14 mouse cellular contexts compared by ENCODE assay signal in the genomic region with DNA sequence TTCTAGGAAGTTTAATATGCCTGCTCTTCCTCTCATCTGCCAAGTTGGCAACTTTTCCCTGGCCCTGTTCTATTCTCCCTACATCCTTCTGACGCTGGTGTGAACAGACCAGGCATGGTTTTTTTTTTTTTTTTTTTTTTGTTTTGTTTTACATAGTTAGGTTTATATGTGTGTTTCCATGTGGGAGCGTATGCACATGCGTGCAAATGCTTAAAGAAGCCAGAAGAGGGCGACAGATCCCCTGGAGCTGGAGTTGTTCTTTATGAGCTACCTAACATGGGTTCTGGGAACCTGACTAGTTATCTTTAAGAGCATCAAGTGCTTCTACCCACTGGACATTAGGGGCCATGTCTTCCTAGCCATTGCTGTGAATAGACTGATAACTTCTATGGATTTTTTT.
DNase-seq lines count a peak whose midpoint lies in the region; ATAC-seq and TF ChIP-seq lines count a peak whose summit lies in the region.
"Had no signal": no experiment of that assay in that cellular context is flagged by ENCODE, and none has a peak within 500 bp of the region (broad histone marks: within the 10 kb centered on the region; RNA-seq: fewer than 3 reads in every experiment).

No protein-coding gene starts in this region.

- no peak for ATAC-seq in kidney, postnatal 0 days (replicated peaks; ENCODE audit: low FRiP score, low read depth)
- peak; percentile 63 for ATAC-seq in granulocyte monocyte progenitor cell, adult 5-6 weeks (replicated peaks; ENCODE audit: poor library complexity, severe bottlenecking)
- no peak for ATAC-seq in hindbrain, embryonic 13.5 days (ENCODE audit: low FRiP score)

- H3K27ac ChIP-seq in kidney, postnatal 0 days, result no peak overlapping the region
- H3K27ac ChIP-seq in hindbrain, embryonic 13.5 days, result no peak overlapping the region
- H3K27ac ChIP-seq: hindbrain, embryonic 14.5 days; liver, embryonic 15.5 days had no signal

- H3K4me1 ChIP-seq in kidney, postnatal 0 days (replicated peaks; ENCODE audit: insufficient read depth, low read length), result no peaks in the 10 kb centered on the region
- H3K4me1 ChIP-seq in E14TG2a.4 (replicated peaks; ENCODE audit: low read depth, low read length), result no peaks in the 10 kb centered on the region
- no peaks in the 10 kb centered on the region for H3K4me1 ChIP-seq in hindbrain, embryonic 13.5 days (replicated peaks)
- H3K4me1 ChIP-seq: liver, embryonic 15.5 days; megakaryocyte, embryonic 14.5 days had no signal

- H3K4me3 ChIP-seq in kidney, postnatal 0 days (replicated peaks; ENCODE audit: low read depth, low read length), result no peak overlapping the region
- no peak overlapping the region for H3K4me3 ChIP-seq in E14TG2a.4 (replicated peaks; ENCODE audit: low read length)
- no peak overlapping the region for H3K4me3 ChIP-seq in hindbrain, embryonic 13.5 days
- H3K4me3 ChIP-seq: liver, embryonic 15.5 days; megakaryocyte, embryonic 14.5 days had no signal

- H3K4me2 ChIP-seq in kidney, postnatal 0 days (ENCODE audit: low read length), result no peak overlapping the region
- H3K4me2 ChIP-seq in hindbrain, embryonic 13.5 days, result no peak overlapping the region
- H3K4me2 ChIP-seq: heart, embryonic 11.5 days; hindbrain, embryonic 14.5 days; liver, embryonic 15.5 days had no signal

- TF ChIP-seq CTCF in kidney, postnatal 0 days (IDR thresholded peaks at IDR 0.05; ENCODE audit: low read depth), result peak; percentile 53
- peak; percentile 64 for TF ChIP-seq CTCF in E14TG2a.4 (conservative IDR thresholded peaks at IDR 0.05; ENCODE audit: low read length)

- H3K9ac ChIP-seq in kidney, postnatal 0 days (ENCODE audit: low read depth, low read length), result no peak overlapping the region
- H3K9ac ChIP-seq in hindbrain, embryonic 13.5 days, result no peak overlapping the region
- H3K9ac ChIP-seq: hindbrain, embryonic 14.5 days; liver, embryonic 15.5 days had no signal

- no peaks in the 10 kb centered on the region for H3K36me3 ChIP-seq in kidney, postnatal 0 days (ENCODE audit: insufficient read depth, low read length)
- H3K36me3 ChIP-seq in E14TG2a.4 (ENCODE audit: insufficient read depth, low read length), result no peaks in the 10 kb centered on the region
- H3K36me3 ChIP-seq in hindbrain, embryonic 13.5 days, result no peaks in the 10 kb centered on the region
- H3K36me3 ChIP-seq: liver, embryonic 15.5 days had no signal

- DNase-seq in kidney, postnatal 0 days (ENCODE audit: low spot score), result no peak
- DNase-seq in kidney, postnatal 4 days, result no peak
- DNase-seq in MEL-GATA-1-ER (ENCODE audit: extremely low read depth, low read depth), result peak; percentile 33
- DNase-seq in B cell, adult 2 months, result no peak
- DNase-seq: cerebellum, postnatal 25 days; kidney, postnatal 25 days; spleen, adult 18-20 months had no signal

- 44% methylated on average over 4 of the region's 4 CpGs for WGBS in kidney, postnatal 0 days
- WGBS in hindbrain, embryonic 13.5 days, result 31% methylated on average over 4 of the region's 4 CpGs

- H3K9me3 ChIP-seq in kidney, postnatal 0 days (replicated peaks; ENCODE audit: low read length), result no peaks in the 10 kb centered on the region
- no peaks in the 10 kb centered on the region for H3K9me3 ChIP-seq in E14TG2a.4 (ENCODE audit: low read length)
- no peaks in the 10 kb centered on the region for H3K9me3 ChIP-seq in hindbrain, embryonic 13.5 days
- H3K9me3 ChIP-seq: liver, embryonic 15.5 days; megakaryocyte, embryonic 14.5 days had no signal

- H3K27me3 ChIP-seq in kidney, postnatal 0 days (ENCODE audit: insufficient read depth, low read length), result no peaks in the 10 kb centered on the region
- H3K27me3 ChIP-seq in E14TG2a.4 (ENCODE audit: insufficient read depth, low read length), result no peaks in the 10 kb centered on the region
- no peaks in the 10 kb centered on the region for H3K27me3 ChIP-seq in hindbrain, embryonic 13.5 days
- H3K27me3 ChIP-seq: liver, embryonic 15.5 days; megakaryocyte, embryonic 14.5 days had no signal
